Mouse (Mus musculus): Measurements from ENCODE around the gene Nemp1.

Nemp1 gene

DNA sequence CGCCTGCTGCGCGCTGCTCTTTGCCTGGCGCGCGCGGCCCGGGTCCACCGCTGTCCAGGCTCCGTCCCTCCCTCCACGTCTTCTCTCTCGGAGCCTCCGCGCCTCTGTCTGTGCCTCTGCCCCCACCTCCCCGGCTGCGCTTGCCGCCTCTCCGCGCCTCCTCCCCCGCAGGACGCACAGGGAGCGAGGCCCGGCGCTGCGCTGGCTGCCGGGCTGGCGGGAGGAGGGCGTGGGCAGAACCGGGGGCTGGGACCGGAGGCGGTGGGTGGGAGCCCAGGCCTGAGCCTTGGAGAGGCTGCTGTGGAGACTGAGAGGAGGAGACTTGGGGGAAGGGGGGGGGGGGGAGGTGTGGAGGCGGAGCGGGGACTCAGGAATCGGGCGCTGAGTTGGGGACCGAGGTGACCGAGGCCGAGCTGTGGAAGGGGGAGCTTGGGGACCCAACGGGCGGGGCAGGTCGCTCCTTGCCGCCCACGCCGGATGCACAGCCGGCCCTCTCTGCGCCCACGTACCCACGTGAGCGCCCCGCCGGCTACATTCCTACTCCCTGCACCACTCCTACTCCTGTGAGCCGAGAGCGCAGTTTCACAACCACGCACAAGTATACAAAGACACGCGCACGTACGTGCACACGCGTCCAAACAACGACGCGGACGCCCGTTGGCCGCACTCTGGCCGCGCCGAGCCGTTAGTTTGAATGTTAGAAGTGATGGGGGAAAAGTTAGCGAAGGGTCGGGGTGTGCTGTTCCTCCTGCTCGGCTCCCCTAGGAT, at the start of gene Nemp1:
Gene Nemp1 (plus strand): TSS at position 401 of the 768 bp plus-strand sequence.
- DNase-seq (ENCODE audit: low spot score in 2 of 2): peak; percentile 70 to 87

DNA sequence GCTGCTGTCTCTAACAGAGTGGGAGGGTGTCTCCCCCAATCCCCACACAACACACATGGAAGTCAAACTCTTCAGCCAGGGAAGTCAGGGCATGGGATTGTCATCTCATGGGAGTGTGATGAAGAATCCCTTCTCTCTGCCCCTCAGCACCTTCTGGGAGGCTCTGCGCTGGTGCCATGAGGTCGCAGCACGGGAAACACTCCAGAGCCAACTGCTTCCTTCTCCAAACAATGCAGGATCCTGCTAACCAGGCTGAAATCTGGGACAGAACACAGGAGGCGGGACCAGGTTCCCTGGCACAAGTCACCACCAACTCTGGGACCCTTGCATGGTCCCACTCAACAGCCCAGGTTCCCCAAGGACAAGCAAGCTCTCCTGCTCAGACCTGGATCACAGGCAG, 49.4 kb upstream of the Nemp1 start:
- no peak for DNase-seq (ENCODE audit: low spot score in 2 of 2)

DNA sequence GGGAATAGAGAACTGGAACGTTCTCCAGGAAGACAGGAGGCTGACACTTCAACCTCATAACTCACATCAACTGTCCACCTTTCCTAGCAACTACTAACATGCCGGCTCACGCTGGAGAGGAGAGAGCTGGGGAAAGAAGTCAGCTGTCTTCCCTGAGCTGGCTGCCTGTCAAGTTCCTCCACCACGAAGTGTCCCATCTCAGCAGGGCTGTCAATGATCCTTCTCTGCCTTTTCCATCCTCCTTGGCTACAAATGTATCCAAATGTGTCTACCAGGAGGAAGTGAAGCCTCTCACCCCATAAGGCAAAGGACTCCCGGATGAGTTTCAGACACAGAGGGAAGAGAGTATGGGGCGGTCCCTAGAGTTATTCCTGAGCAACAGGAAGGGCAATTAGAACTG, 48.5 kb upstream of the Nemp1 start:
- no peak for DNase-seq (ENCODE audit: low spot score in 2 of 2)

DNA sequence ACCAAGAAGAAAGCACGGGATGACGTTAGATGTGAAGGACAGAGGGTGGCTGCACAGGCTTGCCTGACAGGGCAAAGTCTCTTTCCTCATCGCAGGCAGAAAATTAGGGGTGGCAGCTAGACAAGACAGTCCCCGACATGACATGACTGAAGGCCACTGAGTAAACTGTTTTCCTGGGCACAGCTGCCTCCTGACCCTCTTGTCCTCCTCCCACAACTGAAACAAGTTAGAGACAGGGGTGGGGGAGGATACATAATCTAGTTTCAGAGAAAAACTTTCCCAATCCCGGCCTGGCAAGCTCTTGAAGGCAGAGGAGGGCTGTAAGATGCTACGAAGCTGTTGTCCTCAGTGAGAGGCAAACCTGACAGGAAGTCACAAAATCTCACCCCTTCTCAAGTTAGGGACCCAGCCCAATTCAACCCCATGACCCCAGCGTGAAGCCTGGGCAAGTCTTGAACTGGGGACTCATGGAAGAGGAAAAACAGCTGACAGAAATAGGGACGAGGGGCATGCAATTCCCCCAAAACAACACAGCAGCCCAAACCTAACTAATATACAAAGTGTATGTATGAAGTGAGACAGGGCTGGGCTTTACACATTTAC, 47.5 kb upstream of the Nemp1 start:
- DNase-seq (ENCODE audit: low spot score in 2 of 2): no peak

DNA sequence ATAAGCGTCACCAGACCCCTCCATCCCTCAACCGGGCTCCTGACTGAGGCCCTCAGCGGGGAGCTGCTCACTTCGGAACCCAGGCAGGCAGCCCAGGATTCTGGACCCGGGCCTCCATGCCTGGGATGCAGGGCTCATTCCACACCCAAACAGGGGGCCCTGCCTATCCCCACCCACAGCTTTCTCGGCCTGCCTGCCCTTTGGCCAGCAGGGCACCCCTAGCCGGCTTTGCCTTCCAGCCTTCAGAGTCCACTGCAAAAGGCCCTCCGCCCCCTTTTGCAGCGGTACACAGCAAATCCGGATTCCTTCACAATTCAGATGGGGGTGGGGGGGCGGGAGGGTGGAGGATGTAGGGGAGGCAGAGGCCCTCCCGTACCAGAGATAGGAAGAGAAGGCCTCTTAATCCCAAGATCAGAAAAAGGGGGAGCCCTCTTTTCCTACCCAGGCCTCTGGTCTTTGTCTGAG, 46.7 kb upstream of the Nemp1 start:
- no peak for DNase-seq (ENCODE audit: low spot score in 2 of 2)

DNA sequence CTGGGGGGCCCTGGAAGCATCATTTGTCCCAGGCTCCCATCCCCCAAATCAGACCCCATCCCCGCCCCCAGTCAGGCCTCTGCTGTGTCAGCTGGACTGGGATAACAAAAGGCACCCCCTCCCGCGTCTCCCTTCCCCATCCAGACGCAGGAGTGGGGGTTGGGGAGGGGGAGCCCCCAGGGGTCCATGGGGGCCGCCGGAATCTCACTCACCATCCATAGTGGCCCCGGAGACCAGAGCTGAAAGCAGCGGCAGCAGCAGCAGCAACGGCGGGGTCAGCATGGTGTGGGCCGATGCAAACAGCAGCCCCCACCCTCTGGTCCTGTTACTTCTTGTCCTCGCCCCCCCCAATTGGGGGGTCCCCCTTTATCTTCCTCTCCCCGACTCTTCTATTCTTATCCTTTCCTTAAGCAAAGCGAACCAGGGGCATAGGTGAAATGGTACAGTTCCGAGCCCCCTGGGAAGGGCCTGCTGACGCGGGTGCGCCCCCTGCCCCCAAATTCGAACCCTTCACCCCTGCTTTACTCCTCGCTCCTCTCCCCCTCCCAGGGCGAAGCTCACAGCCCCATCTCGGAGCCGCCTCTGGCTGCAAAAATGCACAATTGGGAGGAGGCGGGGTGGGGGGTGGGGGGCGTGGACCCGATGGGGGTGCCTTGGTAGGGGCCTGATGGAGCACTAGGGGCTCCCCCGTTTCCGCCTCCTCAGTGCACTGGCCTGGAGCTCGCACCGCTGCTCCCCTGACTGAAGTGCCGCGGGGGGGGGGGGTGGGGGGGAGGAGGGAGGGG, 46.1 kb upstream of the Nemp1 start, which contains the start of gene Lrp1:
Gene Lrp1 (minus strand): TSS at position 743 of the 785 bp plus-strand sequence.
- DNase-seq (ENCODE audit: low spot score in 2 of 2): no peak

DNA sequence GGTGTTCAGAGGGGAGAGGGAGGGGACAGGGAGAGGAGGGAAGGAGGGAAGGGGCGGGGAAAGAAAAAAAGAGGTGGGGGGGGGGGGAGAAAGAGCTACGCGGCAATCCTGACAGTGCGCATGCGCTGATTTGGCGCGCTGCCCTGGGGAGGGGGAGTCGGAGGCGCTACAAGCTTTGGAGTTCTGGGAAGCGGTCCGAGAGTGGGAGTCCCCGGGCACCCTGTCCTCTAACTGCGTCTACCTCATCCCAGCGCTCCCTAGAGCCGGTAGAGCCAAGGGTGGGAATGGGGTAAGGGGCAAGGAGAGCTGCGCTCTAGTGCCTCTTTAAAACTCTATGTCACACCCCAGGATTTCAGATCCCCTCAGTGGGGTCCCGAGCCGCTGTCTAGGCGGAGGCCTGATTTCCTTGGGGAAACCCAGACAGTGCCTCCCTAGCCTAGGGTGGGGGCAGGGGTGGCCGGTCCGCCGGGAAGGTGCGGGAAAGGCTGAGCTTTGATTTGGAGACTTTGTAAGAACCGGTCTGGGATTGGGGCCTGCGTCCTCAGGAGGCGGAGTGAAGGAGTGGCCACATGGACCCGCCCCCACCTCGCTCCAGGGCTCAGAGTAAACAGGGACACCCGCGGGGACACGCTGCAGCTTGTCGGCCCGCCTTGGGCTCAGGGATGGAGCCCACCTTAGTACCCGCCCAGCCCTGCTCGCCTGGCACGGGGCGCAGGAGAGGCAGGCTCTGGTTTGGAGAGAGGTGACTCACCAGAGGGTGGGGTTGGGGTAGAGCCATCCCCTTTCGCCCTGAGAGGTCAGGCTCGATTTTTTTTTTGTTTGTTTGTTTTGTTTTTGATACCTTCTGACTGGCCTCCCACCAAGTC, 45.3 kb upstream of the Nemp1 start:
- peak; percentile 92 to 96 for DNase-seq (ENCODE audit: low spot score in 2 of 2)

DNA sequence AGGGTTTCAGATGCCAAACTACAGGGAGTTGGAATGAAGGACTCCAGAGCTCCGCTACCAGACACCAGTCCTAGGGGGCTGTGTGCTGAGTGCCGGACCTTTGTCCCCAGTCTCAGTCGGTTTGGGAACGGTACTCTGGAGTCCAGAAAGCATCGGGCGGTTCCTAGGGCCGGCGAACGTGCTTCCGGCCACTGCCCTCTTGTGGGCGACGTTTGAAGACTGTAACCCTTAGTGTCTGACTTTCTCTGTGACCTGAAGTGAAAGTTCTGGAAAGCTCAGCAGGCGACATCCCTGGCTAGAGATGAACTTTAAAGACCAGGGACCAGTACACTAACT, 44.7 kb upstream of the Nemp1 start:
- DNase-seq (ENCODE audit: low spot score in 2 of 2): peak; percentile 74 to 81

DNA sequence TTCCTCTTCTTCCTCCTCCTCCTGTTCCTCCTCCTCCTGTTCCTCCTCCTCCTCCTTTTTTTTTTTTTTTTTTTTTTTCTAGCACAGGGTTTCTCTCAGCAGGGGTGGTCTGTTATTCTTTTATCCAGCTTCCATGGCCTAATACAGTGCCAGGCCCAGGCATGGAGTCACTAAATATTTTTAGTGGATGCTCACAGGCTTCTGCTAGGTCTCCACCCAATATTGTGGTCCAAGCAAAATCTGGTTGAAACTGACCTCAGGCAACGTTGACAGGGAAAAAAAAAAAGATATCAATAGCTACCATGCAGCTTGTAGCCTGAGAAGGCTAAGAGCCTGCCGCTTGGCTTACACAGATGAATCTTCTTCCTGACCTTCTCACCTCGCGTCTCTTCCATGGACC, 44.0 kb upstream of the Nemp1 start:
- no peak for DNase-seq (ENCODE audit: low spot score in 2 of 2)

DNA sequence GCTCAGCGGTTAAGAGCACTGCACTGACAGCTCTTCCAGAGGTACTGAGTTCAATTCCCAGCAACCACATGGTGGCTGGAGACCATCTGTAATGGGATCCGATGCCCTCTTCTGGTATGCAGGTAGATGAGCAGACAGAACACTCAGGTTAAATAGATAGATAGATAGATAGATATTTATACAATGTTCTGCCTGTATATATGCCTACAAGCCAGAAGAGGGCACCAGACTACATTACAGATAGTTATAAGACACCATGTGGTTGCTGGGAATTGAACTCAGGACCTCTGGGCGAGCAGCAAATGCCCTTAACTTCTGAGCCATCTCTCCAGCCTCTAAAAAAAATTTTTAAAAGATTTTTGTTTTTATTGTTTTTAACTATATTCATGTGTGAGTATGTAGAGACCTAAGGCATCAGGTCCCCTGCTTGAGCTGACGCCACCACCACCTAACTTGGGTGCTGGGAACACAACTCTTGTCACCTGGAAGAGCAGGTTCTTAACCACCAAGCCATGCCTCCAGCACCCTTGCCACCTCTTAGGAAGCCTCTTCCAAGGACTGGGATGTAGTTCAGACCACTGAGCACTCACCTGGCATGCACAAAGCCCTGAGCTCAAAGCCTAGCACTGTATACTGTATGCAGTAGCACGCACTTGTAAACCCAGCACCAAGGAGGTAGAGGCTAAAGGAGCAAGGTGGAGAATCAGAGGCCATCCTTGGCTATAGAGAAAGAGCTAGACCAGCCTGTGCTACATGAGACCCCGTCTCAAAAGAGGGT, 43.1 kb upstream of the Nemp1 start:
- no peak for DNase-seq (ENCODE audit: low spot score in 2 of 2)

DNA sequence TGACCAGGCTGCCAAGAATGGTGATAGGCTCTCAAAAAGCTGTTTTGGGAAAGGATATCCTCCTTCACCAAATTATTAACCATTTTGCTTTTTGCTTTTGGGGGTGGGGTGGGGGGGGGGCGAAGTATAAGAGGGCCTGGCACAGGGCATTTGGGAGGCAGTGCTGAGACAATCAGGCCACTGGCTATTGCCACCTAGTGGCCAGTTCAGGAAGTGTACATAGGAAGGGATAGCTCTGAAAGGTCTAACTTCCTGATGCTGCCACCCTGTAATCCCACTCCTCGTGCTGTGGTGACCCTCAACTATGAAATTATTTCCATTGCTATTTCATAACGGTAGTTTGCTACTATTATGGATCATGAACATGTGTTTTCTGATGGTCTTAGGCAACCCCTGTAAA, 40.3 kb upstream of the Nemp1 start:
- DNase-seq (ENCODE audit: low spot score in 2 of 2): no peak

DNA sequence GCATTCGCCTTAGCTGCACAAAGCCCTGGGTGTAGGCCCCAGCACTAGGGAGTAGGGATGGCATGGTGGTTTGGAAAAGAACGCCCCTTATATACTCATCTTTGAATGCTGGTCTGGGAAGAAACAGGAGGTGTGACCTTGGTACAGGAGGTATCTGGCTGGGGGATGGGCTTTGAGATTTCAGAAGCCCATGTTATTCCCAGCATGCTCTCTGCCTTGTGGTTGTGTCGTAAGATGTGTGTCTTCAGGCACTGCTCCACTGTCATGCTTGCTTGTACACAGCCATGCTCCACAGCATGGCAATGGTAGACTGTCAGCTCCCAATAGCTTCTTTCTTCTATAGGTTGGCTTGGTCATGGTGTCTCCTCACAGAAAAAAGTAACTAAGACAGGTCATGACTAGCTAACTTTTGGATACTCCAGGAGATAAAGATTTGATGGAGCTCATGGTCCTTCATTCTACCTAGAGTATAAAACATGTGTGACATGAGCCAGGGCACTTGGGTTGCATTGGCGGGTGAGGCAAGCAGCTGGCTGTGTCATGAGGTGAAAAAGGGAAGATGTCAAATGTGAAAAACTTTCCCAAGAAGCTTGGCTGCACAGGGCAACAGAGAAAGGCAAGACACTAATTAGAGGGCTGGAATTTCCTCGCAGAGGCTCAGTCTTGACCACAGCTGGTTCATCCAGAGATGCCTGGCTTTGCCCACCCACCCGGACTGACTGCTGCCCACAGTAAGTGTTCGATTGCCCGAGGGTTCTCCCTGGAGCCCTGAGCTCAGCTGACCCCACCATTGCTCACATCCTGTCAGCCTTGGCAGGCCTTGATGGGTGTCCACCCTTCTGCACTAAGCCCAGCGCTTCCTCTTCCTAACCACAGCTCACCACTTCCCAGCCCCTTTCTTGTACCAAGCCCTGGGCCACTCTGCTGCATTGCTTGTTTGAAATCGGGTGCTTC, 35.2 kb upstream of the Nemp1 start:
- DNase-seq (ENCODE audit: low spot score in 2 of 2): no peak

DNA sequence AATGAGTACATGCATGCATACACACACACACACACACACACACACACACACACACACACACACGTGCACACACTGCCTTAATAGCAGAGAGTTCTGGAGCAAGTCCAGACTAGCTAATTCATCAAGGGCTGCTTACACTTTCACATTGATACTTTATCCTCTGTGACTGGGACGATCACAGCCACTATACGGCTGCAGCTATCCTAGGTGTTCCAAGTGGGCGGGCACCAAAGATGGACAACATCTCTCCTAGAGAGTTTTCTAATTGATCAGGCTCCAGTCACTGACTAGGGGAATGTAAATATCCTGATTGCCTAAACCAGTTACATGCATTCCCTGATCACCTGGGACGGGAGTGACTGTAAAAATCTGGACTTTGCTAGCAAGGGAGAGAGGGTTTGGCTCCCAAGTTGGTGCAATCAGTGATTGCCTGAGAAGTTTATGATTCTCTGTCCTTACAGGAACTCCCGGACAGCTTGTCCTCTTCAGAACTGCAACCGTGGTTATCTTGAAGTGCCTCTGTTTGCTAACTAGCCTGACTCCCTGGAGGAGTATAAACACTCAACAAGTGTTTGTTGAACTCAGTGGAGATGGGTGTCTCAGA, 33.9 kb upstream of the Nemp1 start:
- no peak for DNase-seq (ENCODE audit: low spot score in 2 of 2)

DNA sequence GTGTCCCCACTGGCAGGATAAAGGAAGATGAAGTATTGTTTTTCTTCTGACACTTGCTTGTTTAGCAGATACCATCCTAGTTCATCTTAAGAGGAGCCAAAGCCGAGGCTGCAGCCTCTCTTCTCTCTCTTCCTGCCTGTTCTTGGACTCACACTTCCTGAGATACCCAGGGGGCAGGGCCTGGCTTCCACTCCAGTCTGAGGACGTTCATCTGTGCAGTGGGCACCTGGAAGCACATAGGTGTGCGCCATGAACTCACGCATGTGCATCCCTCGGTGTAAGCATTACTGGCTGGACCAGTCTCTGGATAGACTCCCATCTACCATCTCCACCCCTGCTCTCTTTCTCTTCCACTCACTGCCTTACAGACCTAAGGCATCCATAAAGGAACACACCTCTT, 26.3 kb upstream of the Nemp1 start:
- no peak for DNase-seq (ENCODE audit: low spot score in 2 of 2)

DNA sequence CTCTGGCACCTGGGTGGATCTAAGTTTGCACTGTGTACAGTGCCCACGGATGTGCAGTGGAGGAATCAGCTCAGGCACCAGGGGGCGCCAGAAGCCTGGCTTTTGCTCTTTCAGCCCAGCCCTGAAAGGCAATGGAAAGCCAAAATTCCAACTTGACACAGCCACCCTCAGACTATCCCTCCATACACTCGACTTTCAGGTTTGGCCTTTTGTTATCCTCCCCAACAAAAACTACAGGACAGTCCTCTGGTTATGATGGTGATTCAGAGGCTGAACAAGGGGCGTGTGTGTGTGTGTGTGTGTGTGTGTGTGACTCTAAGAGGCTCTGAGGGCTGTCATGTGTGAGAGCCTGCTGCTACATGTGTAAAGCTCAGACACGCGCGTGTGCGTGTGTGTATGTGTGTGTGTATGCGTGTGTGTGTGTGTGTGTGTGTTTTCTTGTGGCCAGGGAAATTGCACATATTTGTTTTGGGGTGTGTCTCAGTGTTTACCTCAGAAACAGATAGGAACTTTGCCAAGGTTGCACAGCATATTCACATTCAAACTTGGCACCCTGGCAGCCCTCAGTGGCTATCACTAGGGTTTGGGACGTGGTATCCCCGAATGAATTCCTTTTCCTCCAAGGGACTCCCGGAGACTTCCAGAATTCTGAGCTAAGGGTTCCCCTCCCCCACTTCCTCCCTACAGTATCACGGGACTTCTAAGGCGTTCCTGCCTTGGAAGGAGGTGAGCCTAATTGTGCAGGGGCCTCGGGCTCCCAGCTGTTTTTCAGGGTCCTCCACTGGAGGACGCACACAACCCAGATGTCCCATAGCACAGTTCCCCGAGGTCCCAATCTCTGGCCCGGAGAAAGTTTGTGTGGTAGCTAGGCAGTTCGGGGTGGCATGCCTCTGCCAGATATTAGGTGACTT, 24.6 kb upstream of the Nemp1 start:
- peak; percentile 74 to 83 for DNase-seq (ENCODE audit: low spot score in 2 of 2)

DNA sequence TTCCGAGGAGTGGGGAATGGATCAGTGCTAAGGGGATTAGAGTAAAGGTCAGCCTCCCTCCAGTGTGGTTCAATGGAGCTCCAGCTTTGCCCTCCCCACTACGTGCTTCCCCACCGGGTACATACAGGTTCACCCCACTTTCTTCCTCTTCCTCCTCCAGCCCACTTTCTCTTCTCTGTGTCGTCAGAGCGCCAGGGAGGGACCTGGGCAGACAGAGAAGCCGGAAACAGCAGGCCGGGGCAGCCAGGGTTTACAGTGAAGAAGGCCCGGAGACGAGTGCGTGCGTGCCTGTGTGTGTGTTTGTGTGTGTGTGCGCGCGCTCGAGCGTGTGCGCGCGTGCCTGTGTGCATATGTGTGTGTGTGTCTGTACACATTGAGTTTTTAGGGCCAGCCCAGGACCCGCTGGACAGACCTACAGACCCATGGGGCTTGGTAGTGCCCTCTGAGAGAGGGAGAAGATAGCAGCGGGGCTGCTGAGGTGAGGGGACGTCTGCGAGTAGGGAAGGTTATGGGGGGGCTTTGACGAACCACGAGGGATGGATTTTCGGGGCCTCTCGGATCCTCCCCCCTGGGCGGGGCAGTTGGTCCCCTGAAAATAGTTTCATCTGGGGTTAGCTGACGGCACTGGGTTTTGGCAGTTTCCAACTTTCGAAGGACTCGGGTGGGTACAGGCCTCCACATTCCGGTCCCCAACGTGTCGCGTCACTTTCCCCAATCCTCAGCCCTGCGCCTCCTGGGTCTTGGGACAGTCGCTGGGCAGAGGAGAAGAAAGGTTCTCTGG, 23.7 kb upstream of the Nemp1 start, which contains the start of gene Stat6:
Gene Stat6 (plus strand): TSS at position 215 of the 781 bp plus-strand sequence.
- peak; percentile 67 to 82 for DNase-seq (ENCODE audit: low spot score in 2 of 2)

DNA sequence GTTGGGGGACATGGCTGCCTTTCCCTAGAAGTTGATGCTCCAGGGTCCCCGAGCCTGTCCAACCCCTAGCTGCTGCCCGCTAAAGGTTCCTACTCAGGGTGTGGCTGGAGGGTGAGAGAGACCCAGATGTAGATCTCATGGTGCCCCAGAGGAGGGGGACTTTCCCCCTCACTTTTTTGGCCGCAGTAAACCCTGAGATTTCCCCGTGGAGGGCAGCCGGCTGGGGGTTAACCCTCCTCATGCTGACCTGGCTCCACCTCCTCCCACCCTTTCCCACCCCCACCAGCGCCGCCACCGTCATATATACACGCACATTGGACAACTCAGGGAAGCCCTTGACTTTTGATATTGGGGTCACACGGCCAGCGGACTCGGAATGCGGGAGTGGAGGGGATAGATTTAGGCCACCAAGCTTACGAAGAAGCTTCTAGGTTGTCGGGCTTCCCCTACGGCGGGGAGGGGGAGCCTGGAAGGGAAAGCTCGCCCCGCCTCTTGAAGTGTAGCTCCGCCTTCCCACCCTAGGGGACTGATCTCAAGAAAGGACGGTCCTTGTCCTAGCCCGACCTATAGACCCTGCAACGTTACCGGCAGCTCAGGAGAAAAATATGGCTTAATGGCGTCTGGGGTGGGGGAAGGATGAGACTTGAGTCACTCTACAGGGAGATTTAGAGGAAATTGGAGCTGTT, 23.0 kb upstream of the Nemp1 start:
- DNase-seq (ENCODE audit: low spot score in 2 of 2): peak in 1 of 2 experiments; percentile 84

Data from urinary bladder, adult 18-20 months (tissue).